Mouse (Mus musculus) megakaryocyte-erythroid progenitor cell, adult 5-6 weeks (primary cell): Measurements from ENCODE around the gene Cops4. TPM values are rescaled to one million over a fixed set of nuclear protein-coding genes. Genes with fewer than 3 reads are reported as not detected.
A peak's percentile ranks its signal among the peaks of the same experiment; 100 is the strongest.

Source experiments
- ATAC-seq: replicated peaks from 2 replicates; pipeline ENCODE4 v1.8.0; 2016; ENCODE audit warnings: mild to moderate bottlenecking, inconsistent platforms; ENCODE audit not compliant: severe bottlenecking, poor library complexity, low FRiP score, low TSS enrichment
- total RNA-seq, 2 experiments: library from RNA; stranded (forward) in 1 of 2; stranded (reverse) in 1 of 2; fragments of 200-1000, 215-1000 nt in 1 of 2; fragments of >200 nt in 1 of 2; fragmentation: Nextera tagmentation in 1 of 2; gene quantifications; 2 replicates each; pipeline ENCODE4 v1.2.3; 2014 to 2017

The Cops4 gene
- 86.0 and 93.6 TPM in 2 replicates for total RNA-seq (2014; fragmentation: Nextera tagmentation)
- 186 and 187 TPM in 2 replicates for total RNA-seq (2017)

DNA sequence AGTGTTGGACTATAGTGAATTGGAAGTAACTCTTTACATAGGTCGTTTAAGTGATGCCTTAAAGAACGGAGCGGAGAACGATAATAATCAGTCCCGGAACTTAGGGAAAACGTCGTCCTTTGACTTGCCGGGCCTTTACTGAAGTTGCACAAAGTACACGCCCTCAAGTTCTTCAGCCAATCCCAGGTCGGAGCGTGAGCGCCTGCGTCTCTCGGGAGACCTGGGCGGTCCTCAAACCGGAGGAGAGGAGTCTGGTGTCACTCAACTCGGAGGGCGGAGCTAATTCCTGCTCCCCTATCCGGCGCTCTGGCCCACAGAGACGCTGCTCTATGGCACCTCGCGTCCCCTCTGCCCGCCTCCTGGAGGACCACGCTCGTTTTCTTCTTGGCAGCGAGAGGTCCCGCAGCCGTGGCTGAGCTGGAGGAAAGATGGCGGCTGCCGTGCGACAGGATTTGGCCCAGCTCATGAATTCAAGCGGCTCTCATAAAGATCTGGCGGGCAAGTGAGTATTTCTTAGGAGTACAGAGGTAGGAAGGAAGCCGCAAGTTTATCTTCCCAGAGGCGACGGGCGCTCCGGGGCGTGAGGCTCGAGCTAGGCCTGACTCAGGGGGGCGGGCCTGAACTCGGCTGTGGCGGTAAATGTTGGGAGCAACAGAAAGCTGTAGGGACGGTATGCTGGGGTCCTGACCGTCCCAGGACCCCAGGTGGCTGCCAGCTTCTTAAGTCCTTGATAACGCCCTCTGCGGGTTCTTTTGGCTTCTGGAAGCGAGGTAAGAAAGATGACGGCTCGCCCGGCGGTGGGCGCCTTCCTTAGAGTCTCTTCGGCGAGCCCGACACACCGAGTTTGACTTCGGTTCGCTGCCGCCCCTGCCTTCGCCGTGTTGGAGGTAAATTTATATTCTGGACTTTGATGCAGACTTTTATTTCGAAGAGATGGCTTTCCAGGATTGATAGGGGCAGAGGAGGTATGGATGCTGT, at the start of gene Cops4:
TSS of gene Cops4 (plus strand) at position 261 of the 978 bp plus-strand sequence.
- peak; percentile 99 for ATAC-seq

DNA sequence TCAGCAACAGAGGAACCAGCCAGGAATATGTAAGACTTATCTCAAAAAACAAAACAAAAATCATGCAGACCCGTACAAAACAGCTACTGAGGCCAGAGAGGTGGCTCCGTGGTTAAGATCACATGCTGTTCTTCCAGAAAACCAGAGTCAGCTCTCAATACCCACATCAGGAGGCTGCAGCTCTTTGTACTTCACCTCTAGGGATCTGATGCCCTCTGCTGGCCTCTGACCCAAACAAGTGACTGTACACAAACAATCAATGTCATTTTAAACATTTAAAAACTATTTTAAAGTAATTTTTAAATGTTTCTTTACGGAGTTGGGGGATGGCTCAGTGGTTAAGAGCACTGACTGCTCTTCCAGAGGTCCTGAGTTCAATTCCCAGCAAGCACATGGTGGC, 41.8 kb upstream of the Cops4 start:
- ATAC-seq: peak; percentile 73

DNA sequence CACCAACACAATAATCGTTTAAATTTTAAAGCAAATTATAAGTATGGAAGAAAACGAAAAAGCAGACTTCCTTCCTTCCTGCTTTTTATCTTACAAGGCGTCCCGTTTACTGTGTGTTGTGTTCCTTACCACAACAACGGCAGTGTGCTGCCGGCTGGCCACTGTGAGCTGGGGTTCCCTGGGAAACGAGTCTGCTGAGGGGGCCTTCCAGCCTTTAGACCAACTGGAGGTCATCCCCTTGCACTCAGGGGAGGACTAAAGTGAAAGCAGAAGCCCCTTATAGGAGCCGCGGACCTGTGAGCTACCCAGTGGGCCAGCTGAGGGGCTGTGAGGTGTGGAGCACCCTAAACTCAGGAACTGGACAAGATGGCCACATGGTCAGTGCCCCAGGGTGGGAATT, 40.5 kb upstream of the Cops4 start:
- peak; percentile 10; the same call in 1 of the 2 replicates for ATAC-seq

DNA sequence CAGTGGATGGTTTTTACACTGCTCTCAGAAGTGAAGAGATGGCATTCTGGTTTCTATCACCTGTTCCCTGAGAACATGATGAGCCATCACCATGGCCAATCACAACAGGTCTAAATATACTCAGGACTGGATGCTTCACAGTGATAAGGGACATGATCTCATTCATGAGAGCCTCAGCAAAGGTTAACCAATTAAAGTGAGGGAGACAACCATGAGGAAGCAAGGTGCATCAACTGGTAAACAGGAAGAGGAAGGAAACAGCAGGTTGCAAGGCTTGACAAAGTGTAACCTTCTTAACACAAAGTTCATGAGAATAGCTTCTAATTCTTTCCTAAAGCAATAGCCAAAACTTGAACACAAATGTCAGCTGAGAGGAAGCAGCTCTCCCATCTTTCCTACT, 34.5 kb upstream of the Cops4 start:
- no peak for ATAC-seq

DNA sequence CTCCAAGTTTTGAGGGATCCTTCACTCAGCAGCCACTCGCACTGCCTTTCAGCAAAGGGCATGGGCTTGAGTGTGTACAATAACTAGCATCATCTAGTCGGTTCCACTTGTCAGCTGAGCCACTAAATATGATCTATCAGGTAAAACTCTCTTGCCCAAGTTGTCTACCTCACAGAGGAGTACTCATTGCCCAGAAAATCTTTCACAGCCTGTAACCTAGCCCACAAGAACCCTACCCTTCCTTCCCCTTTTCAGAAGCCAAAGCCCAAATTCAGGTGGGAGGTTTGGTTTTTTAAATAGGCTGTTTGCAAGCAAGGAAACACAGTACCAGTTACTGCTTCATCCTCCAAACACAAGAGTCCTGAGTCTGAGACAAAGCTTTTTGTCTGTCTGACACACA, 31.0 kb upstream of the Cops4 start:
- no peak for ATAC-seq

DNA sequence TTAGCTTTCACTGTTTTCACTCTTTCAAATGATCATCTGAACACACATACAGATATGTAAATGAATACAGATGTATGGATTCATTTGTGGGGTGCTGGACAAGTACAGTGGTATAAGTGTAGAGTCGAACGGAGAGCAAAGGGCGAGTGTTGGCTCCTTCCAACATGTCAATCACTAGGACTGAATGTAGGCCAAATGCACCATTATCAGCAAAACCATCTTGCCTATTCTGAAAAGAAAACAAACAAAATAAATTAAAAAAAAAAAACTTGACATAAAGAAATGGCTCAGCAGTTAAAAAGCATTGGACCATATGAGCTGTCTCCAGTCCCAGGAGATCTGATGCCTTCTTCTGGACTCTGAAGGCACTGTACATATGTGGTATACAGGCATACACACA, 29.9 kb upstream of the Cops4 start:
- no peak for ATAC-seq

DNA sequence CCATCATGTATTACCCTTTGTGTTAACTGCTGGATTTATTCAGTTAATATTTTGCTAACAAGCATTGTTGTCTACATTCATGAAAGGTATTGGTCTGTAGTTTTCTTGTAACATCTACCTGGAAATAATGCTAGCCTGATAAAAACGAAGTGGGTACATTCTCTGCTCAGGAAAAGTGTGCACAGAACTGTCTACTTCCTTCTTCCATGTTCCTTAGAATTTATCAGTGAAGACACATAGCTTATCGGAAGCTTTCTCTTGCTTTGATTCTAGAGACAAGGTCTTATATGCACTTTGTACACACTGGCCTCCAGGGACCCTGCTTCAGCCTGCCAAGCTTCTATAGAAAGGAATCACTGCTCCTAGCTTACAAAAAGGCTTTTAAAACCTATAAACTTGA, 28.8 kb upstream of the Cops4 start:
- ATAC-seq: no peak

DNA sequence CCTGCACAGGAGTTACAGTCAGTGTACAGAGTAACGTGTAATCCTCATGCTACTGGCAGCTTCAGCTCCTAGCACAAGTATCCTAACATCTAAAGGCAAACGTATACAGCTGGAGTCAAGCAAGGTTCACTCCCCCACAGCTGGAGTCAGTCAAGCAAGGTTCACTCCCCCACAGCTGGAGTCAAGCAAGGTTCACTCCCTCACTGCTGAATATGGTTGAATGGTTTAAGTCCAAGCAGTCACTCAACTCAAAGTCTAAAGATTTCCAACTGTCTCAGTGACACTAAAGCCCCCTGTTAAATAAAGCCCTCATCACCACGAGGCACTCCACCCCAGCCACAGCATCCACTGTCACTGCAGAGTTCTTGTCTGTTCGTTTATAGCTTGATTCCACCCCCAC, 26.4 kb upstream of the Cops4 start:
- ATAC-seq: 0 out of 2 replicates have a peak, but pooled peaks have one; percentile 25

DNA sequence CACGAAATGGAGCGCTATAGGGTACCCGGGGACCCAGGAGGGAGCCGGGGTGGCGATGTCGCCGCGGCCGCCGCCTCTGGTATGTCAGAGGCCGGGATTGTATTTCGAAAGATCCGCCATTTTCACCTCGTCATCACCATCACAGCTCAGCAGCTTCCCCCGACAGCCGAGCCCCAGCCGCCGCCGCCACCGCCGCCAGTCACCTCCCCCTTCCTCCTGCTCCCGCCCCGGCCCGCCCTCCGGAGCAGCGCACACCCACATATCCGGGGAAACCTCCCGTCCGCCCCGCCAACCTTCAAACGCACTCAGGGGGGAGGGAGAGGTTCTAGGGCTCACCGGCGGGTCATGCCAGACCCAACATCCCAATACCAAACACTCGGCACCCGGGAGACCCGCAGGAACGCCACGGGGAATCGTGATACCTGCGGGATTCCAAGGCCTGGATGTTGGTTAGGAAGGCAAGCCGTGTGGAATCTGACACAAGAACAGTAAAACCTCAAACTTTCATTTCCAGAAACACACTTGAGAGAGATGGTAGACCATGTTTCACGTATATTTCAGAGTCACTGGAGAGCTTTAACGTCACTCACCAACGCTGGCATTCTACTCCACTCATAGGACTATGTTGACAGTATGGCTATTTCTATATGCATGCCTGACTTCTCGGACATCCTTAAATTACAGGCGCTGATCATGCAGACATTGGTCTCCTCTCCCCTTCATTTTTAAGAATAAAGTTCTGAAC, 19.5 kb upstream of the Cops4 start:
- ATAC-seq: peak; percentile 82

DNA sequence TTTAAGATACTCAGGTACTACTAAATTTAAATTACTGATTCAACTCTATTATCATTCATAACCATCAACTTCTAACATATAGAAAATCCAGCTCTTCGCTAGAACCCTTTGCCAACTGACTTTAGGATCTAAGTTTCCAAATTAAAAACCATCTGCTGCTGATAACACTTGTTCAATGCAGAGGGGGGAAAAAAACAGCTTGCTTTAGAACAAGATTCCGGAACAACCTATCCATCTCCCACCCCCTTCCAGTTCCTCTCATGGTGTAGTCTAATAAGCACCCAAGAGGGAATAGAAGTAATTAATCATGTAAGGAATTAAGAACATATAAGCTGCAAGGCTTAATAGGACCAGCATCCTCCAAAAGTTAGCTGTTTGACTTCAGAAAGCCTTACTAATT, 18.9 kb upstream of the Cops4 start:
- no peak for ATAC-seq

DNA sequence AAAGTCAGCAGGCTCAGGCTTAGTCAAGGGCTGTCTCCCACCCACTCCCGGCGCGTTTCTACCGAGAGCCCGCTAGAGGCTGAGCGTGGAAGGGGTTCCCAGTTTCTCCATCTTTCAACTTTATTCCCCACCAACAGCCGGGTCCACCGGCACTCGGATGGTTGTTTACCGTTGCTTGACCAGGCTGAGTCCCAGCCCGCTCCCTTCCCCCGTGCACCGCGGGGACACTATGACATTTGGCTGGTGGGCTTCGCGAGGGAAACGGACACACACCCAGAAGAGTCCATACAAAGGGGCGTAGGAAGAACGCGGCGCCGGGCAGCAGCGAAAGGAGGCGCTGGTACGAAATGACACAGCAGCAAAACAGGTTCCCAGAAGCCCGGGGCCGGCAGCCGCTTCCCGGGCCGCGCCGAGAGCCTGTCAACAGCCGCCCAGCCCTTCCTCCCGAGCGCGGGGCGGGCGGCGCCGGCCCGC, 18.2 kb upstream of the Cops4 start:
- ATAC-seq: peak; percentile 31; the same call in 1 of the 2 replicates

DNA sequence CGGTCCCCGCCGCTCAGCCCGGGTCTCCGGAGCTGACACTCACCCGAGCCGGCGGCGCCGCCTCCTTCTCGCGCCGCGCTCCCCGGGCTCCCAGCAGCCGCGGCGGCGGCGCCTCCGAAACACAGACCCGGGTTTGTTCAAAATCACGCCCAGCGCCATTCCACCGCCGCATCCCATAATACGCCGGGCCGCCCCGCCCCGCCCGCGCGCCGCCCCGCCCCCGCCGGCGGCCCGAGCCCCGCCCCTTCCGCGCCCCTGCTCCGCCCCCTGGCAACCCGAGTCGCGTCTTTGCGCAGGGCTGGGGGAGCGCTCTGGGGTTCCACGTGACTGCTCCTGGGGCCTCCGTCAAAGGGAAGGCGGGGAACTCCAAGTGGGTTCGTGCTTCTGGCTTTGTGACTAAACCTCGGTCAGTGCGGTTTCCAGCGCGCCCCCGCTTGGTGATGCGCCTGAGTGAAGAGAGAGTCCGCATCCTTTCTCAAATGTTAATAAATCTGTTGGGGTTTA, 17.6 kb upstream of the Cops4 start, which contains the start of gene Lin54:
TSS of gene Lin54 (minus strand) at position 182 of the 504 bp plus-strand sequence.
- peak; percentile 83 for ATAC-seq

DNA sequence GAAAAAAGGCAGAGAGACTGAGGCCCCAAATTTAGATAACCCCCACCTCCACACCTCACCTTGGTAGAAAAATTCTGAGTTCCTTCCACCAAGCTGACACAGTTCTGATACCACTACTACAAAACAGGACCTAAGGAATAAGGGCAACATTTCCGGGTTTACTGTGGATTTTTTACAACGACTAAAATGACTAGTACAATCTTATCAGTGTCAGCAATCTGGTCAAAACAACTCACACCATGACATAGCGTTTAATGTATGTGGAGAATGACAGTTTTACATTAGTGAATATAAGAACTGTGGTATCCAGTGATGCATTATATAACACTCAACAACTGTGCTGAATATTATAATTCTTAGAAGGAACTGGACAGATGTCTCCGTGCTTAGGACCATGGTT, 16.8 kb upstream of the Cops4 start:
- ATAC-seq: peak; percentile 7; the same call in 1 of the 2 replicates

DNA sequence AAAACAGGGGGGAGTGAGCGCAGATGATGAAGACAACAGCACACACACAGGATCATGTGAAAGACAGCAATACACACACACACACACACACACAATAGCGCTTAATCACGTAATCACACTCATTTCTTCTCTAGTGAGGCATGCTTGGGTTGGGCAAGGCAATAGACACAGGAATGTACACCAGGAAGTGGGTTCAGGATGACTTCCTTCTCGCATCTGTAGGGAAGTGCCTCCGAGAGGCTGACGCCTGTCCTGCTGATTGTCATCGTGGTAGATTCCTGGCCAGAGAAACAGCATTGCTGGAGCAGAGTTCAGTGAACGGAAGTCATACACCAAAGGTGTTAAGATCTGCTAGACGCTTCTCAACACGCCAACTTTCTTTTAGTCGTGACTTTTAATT, 8.9 kb upstream of the Cops4 start:
- peak; percentile 31; the same call in 1 of the 2 replicates for ATAC-seq

DNA sequence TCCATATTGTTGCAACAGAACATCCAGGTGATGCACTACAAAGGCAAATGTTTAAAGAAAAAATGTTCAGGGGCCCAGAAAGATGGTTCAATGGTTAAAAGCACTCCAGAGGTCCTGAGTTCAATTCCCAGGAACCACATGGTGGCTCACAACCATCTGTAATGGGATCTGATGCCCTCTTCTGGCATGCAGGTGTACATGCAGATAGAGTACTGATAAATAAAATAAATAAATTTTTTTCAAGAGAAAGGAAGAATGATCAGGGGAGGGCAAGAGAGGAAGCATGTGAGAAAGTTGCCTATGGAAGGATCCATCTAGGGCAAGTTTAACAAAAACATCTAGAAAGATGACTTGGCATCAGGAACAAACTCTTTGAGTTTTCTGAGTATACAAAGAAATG, 5.5 kb upstream of the Cops4 start:
- no peak for ATAC-seq

DNA sequence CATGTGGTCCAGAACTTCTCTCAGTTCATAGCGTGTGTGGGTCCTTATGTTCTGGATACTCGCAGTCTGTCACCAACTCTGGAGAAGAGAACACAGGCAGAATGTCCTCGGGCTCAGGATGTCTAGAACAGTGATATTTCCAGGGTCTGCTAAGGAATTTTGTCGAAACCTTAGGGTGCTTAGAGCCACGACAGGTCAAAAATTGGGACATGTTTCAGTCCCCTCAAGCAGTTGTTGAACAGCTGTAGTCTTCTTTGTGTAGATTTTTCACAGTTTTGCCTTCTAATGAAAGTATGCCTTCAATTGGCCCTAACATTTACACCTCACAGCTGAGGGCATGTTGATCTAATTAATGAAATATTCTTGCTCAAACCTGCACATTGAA, 910 bp downstream of the Cops4 start:
- no peak for ATAC-seq

DNA sequence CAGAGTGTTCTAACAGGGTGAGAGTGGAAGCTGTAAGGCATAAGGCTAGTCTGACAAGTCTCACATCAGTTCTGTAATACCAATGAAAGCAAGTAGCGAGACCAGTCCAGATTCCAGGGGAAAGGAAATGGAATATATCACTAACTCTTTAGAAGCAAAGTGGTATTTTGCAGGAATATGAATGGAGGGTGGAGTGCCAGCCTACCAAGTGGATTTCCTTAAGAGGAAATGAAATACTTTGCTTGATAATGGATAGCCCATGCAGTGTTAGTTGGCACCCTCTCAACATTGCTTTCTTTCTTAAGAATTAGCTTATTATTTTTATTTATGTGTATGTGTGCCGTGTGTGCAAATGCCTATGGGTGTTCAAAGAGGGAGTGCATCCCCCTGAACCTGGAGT, 2.1 kb downstream of the Cops4 start:
- ATAC-seq: no peak

DNA sequence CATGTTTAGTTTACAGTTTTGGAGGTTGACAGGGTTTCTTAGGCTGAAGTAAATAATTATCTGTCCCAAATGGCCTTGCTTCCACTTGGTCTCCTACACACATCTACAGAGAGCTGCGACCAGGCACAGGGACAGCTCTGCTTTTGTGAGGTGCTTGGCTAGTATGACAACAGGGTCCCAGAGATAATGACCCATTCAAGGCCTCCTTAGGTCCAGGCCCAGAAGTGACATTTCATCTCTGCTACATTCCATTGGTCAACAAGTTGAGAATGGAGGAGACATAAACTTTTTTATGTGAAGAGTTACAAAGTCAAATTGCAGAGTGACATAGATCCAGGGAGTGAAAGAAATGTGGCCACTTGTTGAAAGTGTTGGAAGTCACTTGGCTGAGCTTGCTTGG, 5.2 kb downstream of the Cops4 start:
- no peak for ATAC-seq

DNA sequence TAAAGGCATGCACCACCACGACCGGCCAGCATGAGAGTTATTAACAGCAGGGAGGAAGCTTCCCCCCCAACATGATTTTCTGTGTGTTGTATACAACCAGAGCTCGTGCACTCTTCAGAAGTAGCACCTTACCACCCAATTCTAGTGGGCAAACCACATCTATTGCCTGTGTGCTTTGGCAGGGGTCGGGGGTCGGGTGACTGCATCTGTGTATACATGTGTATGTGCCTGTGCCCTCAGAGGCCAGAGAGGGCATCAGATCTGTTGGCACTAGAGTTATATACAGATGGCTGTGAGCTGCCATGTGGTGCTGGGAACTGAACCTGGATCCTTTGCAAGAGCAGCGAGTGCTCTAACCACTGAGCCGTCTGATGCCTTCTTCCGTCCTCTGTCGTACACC, 6.8 kb downstream of the Cops4 start:
- ATAC-seq: no peak

DNA sequence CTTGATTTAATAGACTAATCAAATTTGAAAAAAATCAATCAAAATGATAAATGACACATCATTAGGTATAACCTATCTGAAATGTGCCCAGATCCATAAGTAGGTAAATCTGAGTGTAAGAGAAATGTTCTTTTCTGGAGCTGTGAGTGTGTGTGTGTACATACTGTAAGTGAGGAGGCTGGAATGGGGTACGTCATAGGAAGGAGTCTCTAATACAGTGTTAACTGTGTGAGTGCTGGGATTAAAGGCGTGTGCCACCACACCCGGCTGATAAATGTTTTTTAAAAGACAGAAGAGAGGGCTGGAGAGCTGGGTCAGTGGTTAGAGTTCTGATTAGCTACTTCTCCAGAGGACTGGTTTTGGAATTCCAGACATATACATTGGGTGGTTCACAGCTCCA, 7.5 kb downstream of the Cops4 start:
- ATAC-seq: peak; percentile 76; the same call in 1 of the 2 replicates
